Mouse (Mus musculus) liver, adult 2 months (tissue): Measurements from ENCODE around the gene Gigyf1. TPM values are rescaled to one million over a fixed set of nuclear protein-coding genes. Genes with fewer than 3 reads are reported as not detected.

Experiments used
- DNase-seq: peaks from one replicate; pipeline ENCODE4 v3.0.0-alpha.2; 2011; ENCODE audit warnings: low read depth, low spot score; ENCODE audit errors: extremely low read depth
- H3K27ac ChIP-seq: fragments of 200-500 bp; replicated peaks from 2 replicates; pipeline ENCODE4 v1.5.1; 2012; ENCODE audit warnings: low read depth, mild to moderate bottlenecking, control low read depth, inconsistent platforms, low read length; ENCODE audit not compliant: insufficient read depth
- H3K27me3 ChIP-seq: fragments of 200-500 bp; 2 replicates; pipeline ENCODE4 v1.6.1; 2012; ENCODE audit warnings: mild to moderate bottlenecking, moderate library complexity, low read length, inconsistent platforms; ENCODE audit not compliant: control insufficient read depth, insufficient read depth
- H3K36me3 ChIP-seq: fragments of 200-500 bp; 2 replicates; pipeline ENCODE4 v1.6.1; 2012; ENCODE audit warnings: low read length, inconsistent platforms; ENCODE audit not compliant: control insufficient read depth, insufficient read depth
- H3K4me1 ChIP-seq: fragments of 200-500 bp; 2 replicates; pipeline ENCODE4 v1.6.1; 2011; ENCODE audit warnings: low read length; ENCODE audit not compliant: control insufficient read depth, insufficient read depth
- H3K4me3 ChIP-seq: fragments of 200-500 bp; 2 replicates; pipeline ENCODE4 v1.5.1; 2011; ENCODE audit warnings: low read depth, mild to moderate bottlenecking, control low read depth, low read length, moderate library complexity; ENCODE audit not compliant: insufficient read depth
- H3K79me2 ChIP-seq: fragments of 200-500 bp; 2 replicates; pipeline ENCODE4 v1.6.1; 2012; ENCODE audit warnings: inconsistent platforms, mild to moderate bottlenecking, low read length, moderate library complexity; ENCODE audit not compliant: control insufficient read depth, insufficient read depth
- H3K9ac ChIP-seq: fragments of 200-500 bp; 2 replicates; pipeline ENCODE4 v1.6.1; 2012; ENCODE audit warnings: low read depth, mild to moderate bottlenecking, control low read depth, inconsistent platforms, low read length
- CTCF ChIP-seq: fragments of 200-500 bp; IDR thresholded peaks from 2 replicates; pipeline ENCODE4 v1.5.1; 2011; ENCODE audit warnings: low read depth, low read length, control low read depth
- POLR2A ChIP-seq: fragments of 200-500 bp; IDR thresholded peaks from 2 replicates; pipeline ENCODE4 v1.6.1; 2011; ENCODE audit warnings: low read length, control low read depth; ENCODE audit not compliant: insufficient read depth; ENCODE audit errors: extremely low read depth
- WGBS: fragments of 180-500 bp; shearing (Covaris S2); methylation state at CpG from one replicate; pipeline ENCODE4 v1.1.7; 2018; 5-methylcytosine and 5-hydroxymethylcytosine counted together
- polyA plus RNA-seq: library from polyadenylated mRNA; depleted of rRNA; stranded (reverse); fragments of >200 nt; gene quantifications from 2 replicates; pipeline ENCODE4 v1.2.3, GENCODE M21; 2012
- total RNA-seq: library from RNA; depleted of rRNA; stranded (reverse); fragments of >200 nt; gene quantifications from 2 replicates; pipeline ENCODE4 v1.2.3, GENCODE M21; 2014

Gene Gigyf1
- total and polyA plus RNA-seq, 2 experiments, result 2.7 to 14.0 TPM

- Histone ChIP-seq H3K36me3 (no peaks in the 10 kb centered on the region), H3K9ac (no peak overlapping the region), H3K79me2 (no peaks in the 10 kb centered on the region), H3K4me1 (peaks cover 4% of the 10 kb centered on the region), H3K27me3 (no peaks in the 10 kb centered on the region; the same call in 1 of the 2 replicates), H3K27ac (no peak overlapping the region), H3K4me3 (no peak overlapping the region)
- TF ChIP-seq POLR2A (no peak), CTCF (no peak)
- 14% methylated on average over 30 of the region's 30 CpGs for WGBS
- no peak for DNase-seq
Measured at GRCm38 (mm10) chr5:137485071-137485850, 33.1 kb upstream of the Gigyf1 start.

GRCm38 (mm10) chr5:137485851-137486155 is 32.5 kb upstream of the Gigyf1 start:
- peaks cover 4% of the 10 kb centered on the region for H3K4me1 ChIP-seq
- no peak overlapping the region for H3K27ac ChIP-seq
- 6% methylated on average over 17 of the region's 17 CpGs for WGBS
- no peak for DNase-seq
- H3K27me3 ChIP-seq, result no peaks in the 10 kb centered on the region; the same call in 1 of the 2 replicates
- H3K4me3 ChIP-seq, result no peak overlapping the region
- TF ChIP-seq POLR2A (no peak), CTCF (no peak)
- no peaks in the 10 kb centered on the region for H3K79me2 ChIP-seq
- no peaks in the 10 kb centered on the region for H3K36me3 ChIP-seq
- no peak overlapping the region for H3K9ac ChIP-seq

DNA sequence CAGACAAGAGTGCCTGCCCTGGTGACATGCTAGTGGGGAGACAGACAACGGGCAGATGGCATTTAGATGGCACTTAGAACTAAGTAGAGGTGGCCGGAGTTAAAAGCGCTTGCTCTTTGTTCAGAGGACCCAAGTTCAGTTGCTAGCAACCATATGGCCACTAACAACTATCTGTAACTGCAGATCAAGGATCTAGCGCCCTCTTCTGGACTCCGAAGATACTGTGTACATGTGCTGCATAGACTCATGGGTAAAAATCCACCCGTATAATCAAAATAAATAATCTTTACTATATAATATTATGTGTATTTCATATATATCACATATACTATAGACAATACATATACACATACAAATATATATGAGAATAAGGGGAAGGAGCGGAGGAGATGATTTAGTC is 30.7 kb upstream of the Gigyf1 start:
- H3K36me3 ChIP-seq, result no peaks in the 10 kb centered on the region
- no peak for DNase-seq
- no peak overlapping the region for H3K27ac ChIP-seq
- H3K27me3 ChIP-seq, result no peaks in the 10 kb centered on the region; the same call in 1 of the 2 replicates
- no peak overlapping the region for H3K4me3 ChIP-seq
- WGBS, result 92% methylated on average over 7 of the region's 7 CpGs
- no peaks in the 10 kb centered on the region for H3K4me1 ChIP-seq
- H3K9ac ChIP-seq, result no peak overlapping the region
- H3K79me2 ChIP-seq, result no peaks in the 10 kb centered on the region
- TF ChIP-seq CTCF (no peak), POLR2A (no peak)

GRCm38 (mm10) chr5:137491559-137491958 is 26.8 kb upstream of the Gigyf1 start:
- Histone ChIP-seq H3K4me1 (peaks cover 2% of the 10 kb centered on the region), H3K9ac (no peak overlapping the region), H3K36me3 (no peaks in the 10 kb centered on the region), H3K27me3 (no peaks in the 10 kb centered on the region), H3K4me3 (no peak overlapping the region), H3K79me2 (no peaks in the 10 kb centered on the region), H3K27ac (no peak overlapping the region)
- no peak for TF ChIP-seq CTCF
- no peak for DNase-seq
- WGBS, result 77% methylated on average over 4 of the region's 4 CpGs

DNA sequence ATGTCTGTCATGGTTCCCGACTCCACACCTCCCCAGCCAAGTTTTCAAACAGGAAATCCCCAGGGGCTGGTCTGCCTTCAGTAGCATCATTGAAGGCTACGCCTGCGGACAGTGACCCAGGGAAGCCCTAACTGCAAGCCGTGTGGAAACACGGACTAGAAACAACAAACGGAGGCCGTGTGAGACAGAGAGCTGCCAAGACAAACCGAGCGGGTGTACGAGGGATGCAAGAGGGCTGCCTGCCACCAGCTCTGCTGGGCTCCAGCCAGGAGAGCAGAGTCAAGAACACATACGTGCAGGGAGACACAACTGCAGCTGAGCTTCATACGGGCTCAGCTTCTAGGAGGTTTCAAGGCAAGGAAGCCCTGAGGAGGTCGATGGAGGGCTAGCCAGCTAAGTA is 24.5 kb upstream of the Gigyf1 start:
- TF ChIP-seq CTCF (no peak), POLR2A (no peak)
- Histone ChIP-seq H3K4me3 (no peak overlapping the region), H3K4me1 (peaks cover 2% of the 10 kb centered on the region), H3K79me2 (no peaks in the 10 kb centered on the region), H3K27me3 (no peaks in the 10 kb centered on the region), H3K27ac (no peak overlapping the region), H3K36me3 (no peaks in the 10 kb centered on the region), H3K9ac (no peak overlapping the region)
- 13% methylated on average over 13 of the region's 13 CpGs for WGBS
- peak; percentile 83 for DNase-seq

DNA sequence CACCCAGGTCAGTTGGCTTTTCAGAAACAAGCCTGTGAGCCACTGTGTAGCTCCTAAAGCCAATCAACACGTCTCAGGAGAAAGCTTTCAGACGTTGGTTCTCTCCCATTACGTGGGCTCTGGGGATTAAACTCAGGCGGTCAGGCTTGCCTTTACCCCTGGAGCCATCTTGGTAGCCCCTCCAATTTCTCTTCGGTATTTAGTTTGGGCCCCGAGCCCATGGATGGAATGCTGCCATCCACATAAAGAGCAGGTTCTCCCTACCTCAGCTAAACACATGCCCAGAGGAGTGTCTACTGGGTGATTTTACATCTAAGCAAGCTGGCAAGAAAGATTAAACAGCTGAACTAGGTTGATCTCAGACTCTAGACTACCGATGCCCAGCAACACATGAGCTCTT is 18.2 kb upstream of the Gigyf1 start:
- WGBS, result 92% methylated on average over 7 of the region's 7 CpGs
- Histone ChIP-seq H3K79me2 (no peaks in the 10 kb centered on the region), H3K4me3 (no peak overlapping the region), H3K9ac (no peak overlapping the region), H3K4me1 (peaks cover 5% of the 10 kb centered on the region), H3K36me3 (no peaks in the 10 kb centered on the region), H3K27ac (no peak overlapping the region), H3K27me3 (no peaks in the 10 kb centered on the region)
- no peak for TF ChIP-seq POLR2A
- no peak for DNase-seq
